Mouse (Mus musculus) stomach, embryonic 16.5 days (tissue): ENCODE results near the gene Zc3h12a. TPM values are rescaled to one million over a fixed set of nuclear protein-coding genes. Genes with fewer than 3 reads are reported as not detected.

Experiments used
- ATAC-seq: fragments of 200-750 bp; cut with Nextera tagmentation; 2 replicates; pipeline ENCODE4 v1.8.0; 2017; ENCODE audit warnings: moderate number of reproducible peaks, moderate TSS enrichment; ENCODE audit not compliant: insufficient read depth, low FRiP score
- H3K27ac ChIP-seq: fragments of 300-500 bp; sonication (generic); 2 replicates; pipeline ENCODE4 v1.5.1; 2014; ENCODE audit warnings: low read length
- H3K27me3 ChIP-seq: fragments of 300-500 bp; sonication (generic); 2 replicates; pipeline ENCODE4 v1.6.1; 2014; ENCODE audit warnings: low read length, control low read depth, mixed read lengths; ENCODE audit not compliant: control insufficient read depth, insufficient read depth
- H3K36me3 ChIP-seq: fragments of 300-500 bp; sonication (generic); 2 replicates; pipeline ENCODE4 v1.6.1; 2014; ENCODE audit warnings: low read length; ENCODE audit not compliant: control insufficient read depth, insufficient read depth
- H3K4me1 ChIP-seq: fragments of 300-500 bp; sonication (generic); 2 replicates; pipeline ENCODE4 v1.6.1; 2014; ENCODE audit warnings: low read length, control low read depth, mixed read lengths; ENCODE audit not compliant: control insufficient read depth, insufficient read depth
- H3K4me2 ChIP-seq: fragments of 300-500 bp; sonication (generic); 2 replicates; pipeline ENCODE4 v1.6.1; 2014; ENCODE audit warnings: low read depth, low read length, mixed read lengths
- H3K4me3 ChIP-seq: fragments of 300-500 bp; sonication (generic); replicated peaks from 2 replicates; pipeline ENCODE4 v1.5.1; 2014; ENCODE audit warnings: mild to moderate bottlenecking, low read length
- H3K9ac ChIP-seq: fragments of 300-500 bp; sonication (generic); 2 replicates; pipeline ENCODE4 v1.6.1; 2014; ENCODE audit warnings: low read length
- H3K9me3 ChIP-seq: fragments of 300-500 bp; sonication (generic); replicated peaks from 2 replicates; pipeline ENCODE4 v1.6.1; 2016; ENCODE audit warnings: low read length, control low read depth; ENCODE audit not compliant: control insufficient read depth
- WGBS: fragments of 180-500 bp; shearing (Covaris S2); extraction: QIAGEN DNeasy Blood & Tissue Kit; methylation state at CpG from one replicate; pipeline ENCODE4 v1.1.7; 2014; 5-methylcytosine and 5-hydroxymethylcytosine counted together
- polyA plus RNA-seq: library from polyadenylated mRNA; unstranded; fragments of >200 nt; fragmentation: Nextera tagmentation; extraction: Ambion mirVana; gene quantifications from 2 replicates; pipeline ENCODE4 v1.2.1, GENCODE M21; 2015

Zc3h12a gene
- polyA plus RNA-seq, 1 experiment from 2014 or later, result 1.6 TPM

GRCm38 (mm10) chr4:125162701-125163100 lies 35.1 kb upstream of the Zc3h12a start:
- H3K27ac ChIP-seq, result no peak overlapping the region
- no peaks in the 10 kb centered on the region; the same call in 1 of the 2 replicates for H3K4me1 ChIP-seq
- WGBS, result 65% methylated on average over 7 of the region's 7 CpGs
- no peaks in the 10 kb centered on the region for H3K9me3 ChIP-seq
- H3K9ac ChIP-seq, result no peak overlapping the region
- no peaks in the 10 kb centered on the region for H3K27me3 ChIP-seq
- no peak for ATAC-seq
- H3K4me3 ChIP-seq, result no peak overlapping the region
- H3K36me3 ChIP-seq, result no peaks in the 10 kb centered on the region
- no peak overlapping the region for H3K4me2 ChIP-seq

- no peak overlapping the region for H3K4me3 ChIP-seq
- H3K27me3 ChIP-seq, result no peaks in the 10 kb centered on the region
- H3K9me3 ChIP-seq, result no peaks in the 10 kb centered on the region
- H3K27ac ChIP-seq, result no peak overlapping the region
- H3K4me1 ChIP-seq, result no peaks in the 10 kb centered on the region; the same call in 1 of the 2 replicates
- no peak for ATAC-seq
- H3K4me2 ChIP-seq, result no peak overlapping the region
- no peaks in the 10 kb centered on the region for H3K36me3 ChIP-seq
- no peak overlapping the region for H3K9ac ChIP-seq
- 59% methylated on average over 8 of the region's 8 CpGs for WGBS
These were observed 33.8 kb upstream of the Zc3h12a start for GRCm38 (mm10) chr4:125161392-125161791.

GRCm38 (mm10) chr4:125160951-125161331 lies 33.3 kb upstream of the Zc3h12a start:
- WGBS, result 59% methylated on average over 10 of the region's 10 CpGs
- Histone ChIP-seq H3K4me1 (no peaks in the 10 kb centered on the region; the same call in 1 of the 2 replicates), H3K27ac (no peak overlapping the region), H3K4me3 (peak overlapping the region; percentile 15; the same call in 1 of the 2 replicates), H3K4me2 (peak overlapping the region; percentile 51), H3K36me3 (no peaks in the 10 kb centered on the region), H3K9ac (no peak overlapping the region), H3K9me3 (no peaks in the 10 kb centered on the region), H3K27me3 (no peaks in the 10 kb centered on the region)
- peak; percentile 42; the same call in 1 of the 2 replicates for ATAC-seq

- H3K27me3 ChIP-seq, result no peaks in the 10 kb centered on the region
- ATAC-seq, result peak; percentile 66; the same call in 1 of the 2 replicates
- 5% methylated on average over 19 of the region's 19 CpGs for WGBS
- H3K9me3 ChIP-seq, result no peaks in the 10 kb centered on the region
- no peaks in the 10 kb centered on the region for H3K36me3 ChIP-seq
- H3K9ac ChIP-seq, result peak overlapping the region; percentile 44
- peak overlapping the region; percentile 51 for H3K4me2 ChIP-seq
- H3K27ac ChIP-seq, result no peak overlapping the region
- H3K4me1 ChIP-seq, result no peaks in the 10 kb centered on the region; the same call in 1 of the 2 replicates
- peak overlapping the region; percentile 15; the same call in 1 of the 2 replicates for H3K4me3 ChIP-seq
These were observed 32.8 kb upstream of the Zc3h12a start for GRCm38 (mm10) chr4:125160320-125160950.

- WGBS, result 55% methylated on average over 20 of the region's 20 CpGs
- no peak overlapping the region for H3K27ac ChIP-seq
- H3K4me2 ChIP-seq, result no peak overlapping the region
- H3K9ac ChIP-seq, result no peak overlapping the region
- no peak overlapping the region for H3K4me3 ChIP-seq
- no peaks in the 10 kb centered on the region for H3K36me3 ChIP-seq
- no peaks in the 10 kb centered on the region for H3K9me3 ChIP-seq
- no peaks in the 10 kb centered on the region; the same call in 1 of the 2 replicates for H3K4me1 ChIP-seq
- H3K27me3 ChIP-seq, result no peaks in the 10 kb centered on the region
- no peak for ATAC-seq
These were observed 31.1 kb upstream of the Zc3h12a start for GRCm38 (mm10) chr4:125158581-125159317.

GRCm38 (mm10) chr4:125158081-125158480 lies 30.4 kb upstream of the Zc3h12a start:
- 75% methylated on average over 2 of the region's 2 CpGs for WGBS

GRCm38 (mm10) chr4:125157322-125157721 lies 29.7 kb upstream of the Zc3h12a start:
- H3K4me2 ChIP-seq, result no peak overlapping the region
- no peak overlapping the region for H3K27ac ChIP-seq
- H3K9ac ChIP-seq, result no peak overlapping the region
- 75% methylated on average over 3 of the region's 3 CpGs for WGBS
- H3K4me3 ChIP-seq, result no peak overlapping the region
- no peaks in the 10 kb centered on the region for H3K9me3 ChIP-seq
- no peak for ATAC-seq
- H3K36me3 ChIP-seq, result no peaks in the 10 kb centered on the region
- no peaks in the 10 kb centered on the region for H3K27me3 ChIP-seq
- no peaks in the 10 kb centered on the region; the same call in 1 of the 2 replicates for H3K4me1 ChIP-seq

More at GRCm38 (mm10) chr4:125158081-125158480, 30.4 kb upstream of the Zc3h12a start:
- H3K27ac ChIP-seq, result no peak overlapping the region
- ATAC-seq, result no peak
- no peaks in the 10 kb centered on the region for H3K9me3 ChIP-seq
- no peak overlapping the region for H3K4me3 ChIP-seq
- no peak overlapping the region for H3K9ac ChIP-seq
- no peak overlapping the region for H3K4me2 ChIP-seq
- H3K4me1 ChIP-seq, result no peaks in the 10 kb centered on the region; the same call in 1 of the 2 replicates
- H3K27me3 ChIP-seq, result no peaks in the 10 kb centered on the region
- no peaks in the 10 kb centered on the region for H3K36me3 ChIP-seq

GRCm38 (mm10) chr4:125155646-125156045 lies 28.0 kb upstream of the Zc3h12a start:
- H3K27ac ChIP-seq, result no peak overlapping the region
- 86% methylated on average over 5 of the region's 5 CpGs for WGBS
- no peaks in the 10 kb centered on the region for H3K9me3 ChIP-seq
- ATAC-seq, result no peak
- no peaks in the 10 kb centered on the region for H3K36me3 ChIP-seq
- H3K27me3 ChIP-seq, result no peaks in the 10 kb centered on the region
- no peak overlapping the region for H3K4me3 ChIP-seq
- H3K4me2 ChIP-seq, result no peak overlapping the region
- no peak overlapping the region for H3K9ac ChIP-seq
- no peaks in the 10 kb centered on the region for H3K4me1 ChIP-seq

- Histone ChIP-seq H3K4me3 (no peak overlapping the region), H3K36me3 (no peaks in the 10 kb centered on the region), H3K4me2 (no peak overlapping the region), H3K9me3 (no peaks in the 10 kb centered on the region), H3K27me3 (no peaks in the 10 kb centered on the region), H3K9ac (no peak overlapping the region), H3K4me1 (no peaks in the 10 kb centered on the region), H3K27ac (no peak overlapping the region)
- WGBS, result 60% methylated on average over 4 of the region's 4 CpGs
- ATAC-seq, result no peak; the same call in 1 of the 2 replicates
These were observed 26.1 kb upstream of the Zc3h12a start for GRCm38 (mm10) chr4:125153659-125154241.
